Mouse (Mus musculus): Measurements from ENCODE around the gene Gm44503.

The Gm44503 gene

DNA sequence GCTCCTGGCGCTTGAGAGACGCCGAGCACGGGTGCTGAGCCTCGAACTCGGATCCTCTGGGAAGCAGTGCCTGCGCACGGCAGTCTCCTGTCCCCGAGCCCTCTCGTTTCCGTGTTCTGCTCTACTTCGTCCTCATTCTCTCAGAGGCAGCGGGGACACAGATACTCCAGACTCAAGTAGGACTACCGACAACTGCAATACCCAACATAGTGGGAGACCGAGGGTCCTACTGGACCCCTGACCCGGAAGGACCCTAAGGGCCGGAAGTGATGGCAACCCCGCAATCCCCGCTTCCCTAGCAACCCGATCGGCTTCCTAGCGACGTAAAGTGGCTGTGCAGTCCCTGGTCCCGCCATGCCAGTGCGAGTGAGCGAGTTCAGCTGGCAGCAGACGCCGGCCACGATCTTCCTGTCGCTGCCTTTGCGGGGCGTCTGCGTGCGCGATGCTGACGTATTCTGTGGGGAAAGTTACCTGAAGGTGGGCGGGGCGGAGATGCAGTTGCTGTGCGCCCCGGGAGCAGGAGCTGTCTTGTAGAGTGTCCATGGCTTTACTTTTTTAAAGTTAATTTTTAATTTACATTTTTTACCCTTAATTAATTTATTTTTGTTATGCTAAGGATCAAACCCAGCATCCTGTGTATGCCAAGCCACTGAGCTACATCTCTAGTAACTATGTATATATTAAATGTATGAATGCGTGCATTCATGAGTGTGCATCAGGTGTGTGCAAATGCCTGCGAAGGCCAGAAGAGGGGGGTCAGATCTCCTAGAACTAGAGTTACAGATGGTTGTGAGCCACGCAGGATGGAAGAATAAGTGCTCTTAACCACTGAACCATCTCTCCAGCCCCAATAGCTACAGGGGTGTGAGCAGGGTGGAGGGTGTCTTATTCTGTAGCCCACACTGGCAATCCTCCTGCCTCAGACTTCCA, at the start of gene Gm44503, which contains the start of gene Dyx1c1:
Gene Gm44503 (plus strand): TSS at position 332 of the 930 bp plus-strand sequence.
Gene Dyx1c1 (plus strand): TSS at position 265 of the 930 bp plus-strand sequence.
- DNase-seq: peak; percentile 82

DNA sequence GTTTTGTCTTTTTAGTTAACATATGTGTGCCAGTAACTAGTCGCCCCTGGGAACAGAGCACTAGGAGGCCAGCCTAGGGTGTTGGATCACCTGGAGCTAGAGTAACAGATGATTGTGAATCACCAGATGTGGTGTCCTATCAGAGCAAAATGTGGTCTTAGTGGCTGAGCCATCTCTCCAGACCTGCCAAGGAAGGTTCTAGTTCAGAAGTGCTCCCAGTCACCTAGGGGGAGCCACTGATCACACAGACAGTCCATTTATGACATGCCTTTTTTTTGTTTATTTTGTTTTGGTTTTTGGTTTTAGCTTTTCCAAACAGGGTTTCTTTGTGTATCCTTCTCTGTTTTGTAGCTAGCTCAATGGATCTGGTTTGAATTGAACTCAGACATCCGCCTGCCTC, 47.3 kb upstream of the Gm44503 start:
- no peak for DNase-seq

DNA sequence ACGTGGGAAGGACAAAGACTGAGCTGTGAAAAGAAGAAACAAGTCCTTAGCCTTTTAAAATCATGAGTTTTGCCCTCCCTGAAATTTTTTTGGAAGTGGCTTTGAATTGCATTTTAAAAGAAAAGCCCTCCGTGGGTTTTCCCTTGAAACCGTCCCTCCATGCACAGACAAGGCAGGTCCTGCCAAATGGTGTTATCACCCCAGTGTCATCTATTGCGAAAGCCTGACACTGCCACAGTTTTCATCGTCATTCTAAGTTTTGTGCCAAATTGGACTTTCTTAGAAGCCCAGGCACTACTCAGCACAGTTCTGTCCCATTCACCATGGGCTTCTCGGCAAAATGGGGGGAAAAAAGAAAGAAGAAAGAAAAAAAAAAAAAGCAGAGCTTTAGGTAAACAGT, 45.1 kb upstream of the Gm44503 start:
- DNase-seq: no peak

DNA sequence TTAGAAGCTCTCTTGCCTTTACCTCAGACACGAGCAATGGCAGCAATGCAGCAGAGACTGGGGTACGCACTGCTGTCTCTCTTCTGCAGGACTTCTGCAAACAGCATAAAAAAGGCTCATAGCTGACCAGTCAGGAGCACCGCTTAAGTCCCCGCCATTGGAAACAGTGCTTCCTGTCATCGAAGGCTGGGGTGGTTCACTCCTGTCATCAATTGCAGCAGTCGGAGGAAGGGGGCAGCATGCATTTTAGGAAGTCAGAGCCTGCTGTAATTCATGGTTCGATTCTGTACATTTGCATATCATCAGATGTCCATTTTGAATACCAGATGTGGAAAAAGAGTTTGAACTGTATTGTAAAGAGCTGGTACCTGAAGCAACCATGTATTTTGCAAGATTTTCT, 42.9 kb upstream of the Gm44503 start:
- no peak for DNase-seq

DNA sequence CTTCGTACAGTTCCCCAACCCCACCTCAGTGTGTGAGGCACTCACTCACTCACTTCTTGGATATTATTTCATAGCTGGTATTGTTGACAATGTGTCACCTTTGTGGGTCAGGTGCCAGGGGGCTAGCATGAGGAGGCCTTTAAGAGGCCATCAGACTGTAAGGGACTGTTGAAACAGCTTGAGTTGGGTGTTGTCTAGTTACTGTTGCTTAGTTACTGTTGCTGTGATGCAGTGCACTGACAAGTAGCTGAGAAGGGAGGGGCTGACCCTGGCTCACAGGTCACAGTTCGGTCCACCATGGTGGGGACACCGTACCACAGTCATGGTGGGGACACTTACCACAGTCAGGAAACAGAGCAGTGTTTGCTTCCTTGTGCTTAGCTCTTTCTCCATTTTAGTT, 35.6 kb upstream of the Gm44503 start:
- DNase-seq: no peak

DNA sequence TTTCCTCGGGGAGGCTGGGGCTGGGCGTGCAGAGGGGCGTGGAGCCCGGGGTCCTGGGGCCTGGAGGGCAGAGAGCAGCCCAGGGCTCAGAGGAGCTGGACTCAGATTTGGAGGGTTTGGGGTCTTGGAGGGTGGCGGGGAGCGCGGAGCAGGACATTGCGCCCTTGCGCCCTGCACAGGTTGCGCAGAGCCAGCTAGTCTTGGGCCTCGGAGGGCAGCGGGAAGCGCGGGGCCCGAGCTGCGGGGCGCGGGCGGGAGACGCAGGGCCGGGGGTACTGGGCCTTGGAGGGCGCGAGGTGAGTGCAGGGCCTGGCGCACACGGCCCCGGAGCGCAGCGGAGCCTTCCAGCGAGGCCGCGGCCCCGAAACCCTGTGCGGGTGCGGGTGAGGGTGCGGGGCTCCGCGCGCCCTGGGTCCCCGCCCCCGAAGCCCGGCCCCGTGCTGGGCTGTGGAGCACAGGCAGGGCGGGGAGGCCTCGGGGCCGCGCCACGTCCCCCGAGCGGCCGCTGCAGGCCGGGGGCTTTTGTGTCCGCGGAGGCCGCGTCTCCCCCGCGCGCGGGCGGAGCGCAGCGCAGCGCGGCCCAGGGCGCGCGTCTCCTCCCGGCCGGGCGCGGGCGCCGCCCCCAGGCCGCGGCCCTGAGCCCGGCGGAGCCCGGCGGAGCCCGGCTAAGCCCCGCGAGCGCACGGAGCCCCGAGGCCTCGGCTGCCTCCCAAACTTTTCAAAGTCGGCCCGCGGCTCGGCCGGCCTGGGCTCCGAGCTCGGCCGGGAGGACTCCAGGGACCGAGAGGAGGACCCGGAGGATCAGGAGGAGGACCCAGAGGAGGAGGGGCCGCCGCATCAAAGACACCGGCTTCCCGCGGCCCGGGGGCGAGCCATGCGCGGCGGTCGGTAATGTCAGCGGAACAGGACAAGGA, 33.4 kb upstream of the Gm44503 start, which contains the start of gene Pygo1:
Gene Pygo1 (plus strand): TSS at position 625 of the 914 bp plus-strand sequence.
- peak; percentile 31 for DNase-seq

DNA sequence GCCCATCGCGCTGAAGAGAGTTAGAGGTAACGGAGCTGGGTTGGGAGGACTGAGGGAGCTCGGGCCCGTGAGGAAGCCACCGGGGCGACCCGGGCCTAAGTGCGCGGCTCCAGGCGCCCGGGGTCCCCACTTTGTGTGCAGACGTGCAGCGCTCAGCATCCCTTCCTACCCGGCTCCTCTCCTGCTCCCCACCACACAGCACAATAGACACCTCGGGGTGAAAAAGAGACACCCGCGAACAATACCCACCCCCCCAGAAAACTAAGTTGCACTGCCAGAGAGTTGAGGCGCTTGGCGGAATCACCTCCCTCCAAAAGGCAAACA, 32.8 kb upstream of the Gm44503 start:
- no peak for DNase-seq

DNA sequence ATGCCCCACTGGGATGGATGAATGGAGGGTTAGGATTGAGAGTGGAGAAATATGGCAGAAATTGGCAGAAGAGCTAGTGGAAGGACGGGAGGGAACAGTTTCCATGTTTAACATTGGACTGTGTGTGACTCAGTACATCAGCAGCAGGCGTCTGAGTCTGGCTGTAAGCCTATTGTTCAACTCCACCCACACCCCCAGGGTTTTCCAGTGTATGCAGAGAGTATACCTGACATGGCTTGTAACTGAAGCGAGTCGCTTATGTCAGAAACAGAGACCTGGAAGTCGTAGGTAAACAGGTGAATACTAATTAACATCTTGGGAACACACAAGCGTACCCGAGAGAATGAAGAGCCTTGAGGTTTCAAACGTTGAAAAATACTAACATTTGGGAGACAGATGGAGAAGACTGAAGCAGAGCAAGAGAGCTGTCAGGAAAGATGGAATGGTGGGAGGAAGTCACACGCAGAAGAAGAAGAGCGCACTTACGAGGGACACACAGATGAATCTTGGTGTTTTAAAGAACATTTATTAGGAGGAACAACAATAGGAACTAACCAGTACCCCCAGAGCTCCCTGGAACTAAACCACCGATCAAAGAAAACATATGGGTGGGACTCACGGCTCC, 27.4 kb upstream of the Gm44503 start:
- peak; percentile 82 for DNase-seq

DNA sequence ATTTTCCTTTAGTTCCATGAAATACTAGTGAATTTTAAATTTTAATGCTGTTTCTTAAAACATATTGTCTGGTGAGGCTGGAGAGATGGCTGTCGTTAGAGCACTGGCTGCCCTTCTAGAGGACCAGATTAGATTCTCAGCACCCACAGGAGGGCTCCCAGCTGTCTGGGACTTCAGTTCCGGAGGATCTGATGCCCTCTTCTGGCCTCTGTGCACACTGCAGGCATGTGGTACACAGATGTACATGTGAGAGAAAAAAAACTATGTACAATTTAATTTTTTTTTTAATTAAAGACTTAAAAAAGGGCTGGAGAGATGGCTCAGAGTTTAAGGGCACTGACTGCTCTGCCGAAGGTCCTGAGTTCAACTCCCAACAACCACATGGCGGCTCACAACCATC, 23.3 kb upstream of the Gm44503 start:
- no peak for DNase-seq

DNA sequence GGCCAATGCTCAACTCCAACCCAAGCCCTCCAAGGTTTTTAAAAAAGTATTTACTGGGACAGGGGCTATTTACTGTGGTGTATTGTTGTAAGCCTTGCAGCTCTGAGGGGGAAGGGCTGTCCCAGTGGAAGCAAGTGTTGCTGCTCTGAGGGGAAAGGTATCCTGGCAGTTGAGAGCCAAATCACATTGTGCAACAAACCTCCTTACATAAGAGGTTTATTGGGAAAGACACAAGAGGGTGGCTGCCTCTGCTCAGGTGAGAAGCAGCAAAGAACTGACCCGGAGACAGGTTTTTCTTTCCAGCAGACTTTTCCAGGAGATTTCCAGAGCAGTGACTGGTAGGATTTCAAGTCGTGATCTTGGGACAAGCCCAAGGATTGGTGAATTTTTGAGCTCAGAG, 22.4 kb upstream of the Gm44503 start:
- no peak for DNase-seq

DNA sequence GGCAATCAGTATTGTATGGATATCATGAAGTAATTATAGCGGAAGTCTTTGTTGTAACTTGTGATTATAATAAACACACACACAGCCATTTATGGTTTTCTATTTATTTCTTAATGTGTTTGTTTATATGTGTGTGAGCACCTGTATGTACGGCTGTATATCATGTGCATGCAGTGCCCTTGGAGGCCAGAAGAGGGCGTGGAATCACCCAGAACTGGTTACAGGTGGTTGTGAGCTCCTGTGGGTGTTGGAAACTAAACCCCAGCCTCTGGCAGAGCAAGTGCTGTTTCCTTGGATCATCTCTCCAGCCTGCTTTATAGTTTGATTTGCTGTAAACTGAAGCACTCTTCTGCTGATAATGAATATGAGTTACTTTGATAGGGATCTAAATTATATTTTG, 15.2 kb upstream of the Gm44503 start:
- no peak for DNase-seq

DNA sequence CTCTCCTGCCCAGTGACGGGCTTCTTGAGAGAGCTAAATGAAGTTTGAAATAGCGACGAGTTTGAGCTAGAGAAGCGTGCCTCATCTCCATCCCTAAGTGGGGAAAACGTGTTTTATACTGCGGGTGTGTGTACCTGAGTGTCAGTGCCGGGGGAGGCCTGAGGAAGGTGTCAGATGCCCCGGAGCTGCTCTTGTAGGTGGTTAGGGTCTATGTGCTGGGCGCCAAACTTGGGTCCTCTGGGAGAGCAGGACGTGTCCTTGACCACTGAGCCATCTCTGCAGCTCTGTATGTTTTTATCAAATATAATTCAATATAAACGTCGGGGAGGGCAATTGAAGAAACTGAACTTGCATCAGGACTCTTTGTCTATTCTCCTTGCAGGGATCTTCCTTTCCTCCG, 14.4 kb upstream of the Gm44503 start:
- DNase-seq: no peak

DNA sequence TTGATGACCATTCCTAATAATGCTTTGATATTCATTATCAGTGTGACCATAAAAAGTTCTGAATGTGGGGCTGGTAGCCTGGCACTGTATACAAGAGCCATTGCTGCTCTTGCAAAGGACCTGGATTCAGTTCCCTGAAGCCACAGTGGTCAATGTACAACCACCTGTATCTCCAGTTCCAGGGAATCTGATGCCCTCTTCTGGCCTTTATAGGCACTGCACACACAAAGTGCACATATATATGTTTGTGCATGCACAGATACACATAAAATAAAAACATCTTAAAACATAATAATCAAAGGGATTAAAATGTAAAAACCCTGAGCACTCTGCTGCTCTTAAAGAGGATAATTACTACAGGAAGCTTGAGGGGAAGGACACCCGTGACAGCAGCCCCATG, 11.6 kb upstream of the Gm44503 start:
- no peak for DNase-seq

DNA sequence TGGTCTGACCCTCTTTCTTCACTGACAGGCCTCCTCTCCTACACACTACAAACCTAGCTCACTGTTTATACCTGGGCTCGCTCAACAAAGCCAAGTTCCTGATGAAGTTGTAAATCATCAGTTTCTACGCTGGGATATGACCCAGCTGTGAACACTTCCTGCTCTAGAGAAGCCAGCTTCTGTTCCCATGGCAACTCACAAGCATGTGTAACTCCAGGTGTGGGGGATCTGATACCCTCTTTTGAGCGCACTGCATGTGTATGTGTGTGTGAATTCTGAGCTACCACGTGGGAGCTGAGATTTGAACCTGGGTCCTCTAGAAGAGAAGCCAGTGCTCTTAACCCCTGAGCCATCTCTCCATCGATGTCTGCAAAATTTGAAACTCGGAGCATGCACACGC, 9.1 kb upstream of the Gm44503 start:
- DNase-seq: no peak

DNA sequence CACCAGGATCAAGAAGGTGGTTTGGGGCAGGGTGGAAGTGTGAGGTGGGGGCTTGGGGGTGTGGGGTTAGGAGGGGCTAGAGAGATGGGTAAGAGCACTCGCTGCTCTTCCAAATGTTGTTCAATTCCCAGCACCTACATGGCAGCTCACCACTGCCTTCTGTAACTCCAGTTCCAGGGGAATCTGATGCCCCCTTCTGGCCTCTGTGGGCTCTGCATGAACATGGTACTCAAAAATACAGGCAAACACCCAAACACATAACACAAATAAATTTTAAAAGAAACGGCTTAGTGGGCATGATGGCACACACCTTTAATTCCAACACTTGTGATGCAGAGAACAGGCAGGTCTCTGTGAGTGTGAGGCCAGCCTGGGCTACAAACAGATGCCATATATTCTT, 3.9 kb upstream of the Gm44503 start:
- no peak for DNase-seq

DNA sequence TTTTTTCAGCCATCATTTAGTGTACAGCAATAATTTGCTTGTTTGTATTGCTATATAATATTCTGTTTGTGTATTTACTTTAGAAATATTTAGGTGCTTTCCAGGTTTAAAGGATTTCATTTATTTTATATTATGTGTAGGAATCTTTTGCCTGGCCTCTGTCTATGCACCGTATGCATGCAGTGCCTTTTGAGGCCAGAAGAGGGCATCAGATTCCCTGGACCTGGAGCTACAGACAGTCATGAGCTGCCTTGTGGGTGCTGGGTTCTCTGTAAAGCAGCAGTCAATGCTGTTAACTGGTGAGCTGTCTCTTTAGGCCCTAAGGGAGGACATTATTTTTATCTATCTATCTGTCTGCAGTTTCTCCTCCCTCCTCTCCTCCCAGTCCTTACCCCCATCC, 3.1 kb upstream of the Gm44503 start:
- DNase-seq: peak; percentile 31

DNA sequence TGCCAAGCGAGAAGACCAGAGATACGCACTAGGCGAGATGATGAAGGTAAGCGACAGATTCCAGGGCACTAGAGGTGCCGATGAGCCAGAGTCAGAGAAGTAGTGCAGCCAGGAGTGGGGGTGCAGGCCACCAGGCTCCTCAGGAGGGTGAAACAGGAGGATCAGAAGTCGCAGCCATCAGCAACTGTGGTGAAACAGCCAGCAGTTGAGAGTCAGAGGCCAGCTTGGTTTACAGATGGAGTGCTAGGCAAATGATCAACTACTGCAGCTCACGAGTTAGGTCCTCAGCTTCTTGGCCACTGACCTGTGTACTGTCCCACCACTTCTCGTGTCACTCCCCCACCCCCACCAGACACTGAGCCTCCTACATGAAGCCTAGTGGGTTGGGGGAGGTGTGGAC, 2.7 kb downstream of the Gm44503 start:
- DNase-seq: no peak

DNA sequence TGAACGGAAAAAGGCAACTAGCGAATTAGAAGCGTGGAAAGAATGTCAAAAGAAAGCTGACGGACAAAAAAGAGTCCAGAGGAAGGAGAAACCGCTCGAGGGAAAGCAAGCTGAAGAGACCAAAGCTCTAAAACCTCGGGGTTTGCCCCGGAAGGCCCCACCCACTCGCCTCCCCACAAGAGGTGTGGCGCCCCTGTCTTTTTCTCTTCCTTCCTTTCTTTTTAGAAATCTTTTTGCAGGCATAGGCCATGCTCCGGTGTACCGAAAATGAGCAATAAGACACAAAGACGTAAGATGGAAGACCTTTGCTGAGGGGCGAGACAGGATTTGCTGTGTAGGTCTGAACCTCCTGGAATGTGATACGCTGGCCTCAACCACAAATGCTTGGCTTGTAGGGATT, 3.3 kb downstream of the Gm44503 start:
- DNase-seq: no peak

DNA sequence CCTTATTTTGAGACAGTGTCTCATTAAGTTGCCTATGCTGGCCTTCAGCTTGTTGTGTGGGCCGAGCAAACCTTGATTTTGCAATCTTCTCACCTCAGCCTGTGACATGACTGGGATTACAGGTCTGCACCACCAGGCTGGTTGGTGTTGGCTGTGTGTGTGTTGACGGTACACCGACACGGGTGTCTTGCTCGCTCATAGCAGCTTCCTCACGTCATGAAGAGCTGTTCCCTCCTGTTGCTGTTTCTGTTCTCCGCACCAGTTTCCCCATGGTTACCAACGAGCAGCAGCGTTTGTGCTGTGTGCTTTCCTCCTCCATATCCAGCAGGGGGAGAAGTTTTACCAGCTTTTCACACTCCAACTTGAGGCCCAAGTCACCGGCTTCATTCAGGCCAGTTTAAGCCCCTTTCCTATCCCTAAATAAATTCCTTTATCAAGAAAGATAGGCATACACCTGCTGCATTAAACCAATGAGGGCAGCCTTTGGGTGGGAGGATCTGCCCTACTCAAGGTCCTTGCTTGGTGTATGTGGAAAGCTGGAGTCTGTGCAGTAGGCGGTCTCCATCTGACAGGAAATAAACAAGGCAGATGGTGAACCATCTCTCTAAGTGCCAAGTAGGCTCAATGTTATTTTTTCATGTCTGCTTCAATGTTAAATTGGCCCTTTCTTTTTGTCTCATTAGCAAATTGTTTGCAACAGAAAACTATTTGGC, 9.9 kb downstream of the Gm44503 start:
- DNase-seq: peak; percentile 72

DNA sequence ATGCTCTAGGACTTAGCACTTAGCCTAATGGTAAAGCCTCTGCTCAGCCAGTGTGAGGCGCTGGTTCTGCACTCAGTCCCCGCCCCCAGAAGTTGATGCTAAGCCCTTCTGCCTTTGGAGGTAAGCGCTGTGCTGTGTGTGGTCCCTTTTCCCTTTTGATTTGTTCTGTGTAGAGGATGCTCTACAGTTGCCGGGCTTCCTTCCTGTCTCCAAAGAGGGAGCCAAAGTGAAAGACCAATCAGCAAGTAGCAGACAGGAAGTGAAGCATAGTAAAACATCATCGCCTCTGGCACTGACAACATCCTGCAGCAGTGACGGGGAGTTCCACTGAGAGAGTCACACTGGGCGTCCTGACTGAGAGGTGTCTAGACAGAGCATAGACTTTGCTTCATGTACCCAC, 11.2 kb downstream of the Gm44503 start:
- DNase-seq: no peak

DNA sequence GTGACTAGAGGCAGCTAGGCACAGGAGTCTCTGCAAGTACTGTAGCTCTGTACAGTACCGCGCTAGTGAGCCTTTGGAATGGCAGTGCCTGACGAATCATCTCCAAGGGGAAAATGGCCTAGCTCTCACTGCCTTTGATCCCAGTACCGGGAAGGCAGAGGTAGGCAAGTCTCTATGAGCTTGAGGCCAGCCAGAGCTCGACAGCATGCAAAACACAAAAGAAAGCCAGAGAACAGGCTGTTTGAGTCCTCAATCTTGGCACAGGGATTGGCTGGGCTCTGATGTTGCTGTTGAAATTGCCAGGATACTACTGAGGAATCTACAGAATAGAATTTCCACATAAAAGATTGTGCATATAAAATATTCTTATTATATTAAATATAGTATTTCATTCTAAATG, 13.8 kb downstream of the Gm44503 start:
- no peak for DNase-seq

DNA sequence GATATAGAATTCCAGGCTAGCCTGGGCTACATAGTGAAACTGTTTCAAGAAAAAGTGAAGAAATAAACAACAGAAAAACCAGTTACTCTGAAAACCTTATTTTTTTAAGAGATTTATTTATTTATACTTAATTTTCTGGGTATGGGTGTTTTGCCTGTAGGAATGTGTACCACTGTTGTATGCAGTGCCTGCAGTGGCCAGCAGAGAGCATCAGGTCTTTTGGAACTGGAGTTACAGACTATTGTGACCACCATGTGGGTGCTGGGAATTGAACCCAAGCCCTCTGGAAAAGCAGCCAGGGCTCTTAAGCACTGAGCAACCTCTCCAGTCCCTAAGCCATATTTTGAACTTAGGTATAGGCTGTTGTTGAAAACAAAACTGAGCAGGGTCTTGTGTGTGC, 14.3 kb downstream of the Gm44503 start:
- no peak for DNase-seq

DNA sequence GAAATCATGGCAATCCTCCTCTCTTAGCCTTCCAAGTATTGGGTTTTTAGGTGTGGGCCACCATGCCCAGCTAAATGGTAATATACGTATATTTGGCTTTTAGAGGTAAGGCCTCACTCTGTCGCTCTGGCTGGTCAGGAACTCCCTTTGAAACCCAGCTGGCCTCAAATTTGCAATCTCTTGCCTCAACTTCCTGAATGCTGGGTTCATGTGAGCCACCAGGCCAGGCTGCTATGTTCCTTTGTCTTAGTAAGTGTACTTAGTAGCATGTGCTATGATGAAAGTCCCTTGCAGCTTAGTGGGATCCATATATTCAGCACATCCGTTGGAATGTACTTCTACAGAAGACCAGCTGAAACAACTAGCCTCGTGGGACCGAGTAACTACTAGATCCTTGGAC, 16.1 kb downstream of the Gm44503 start:
- DNase-seq: no peak
